18 mouse cellular contexts compared by ENCODE assay signal in the genomic region with DNA sequence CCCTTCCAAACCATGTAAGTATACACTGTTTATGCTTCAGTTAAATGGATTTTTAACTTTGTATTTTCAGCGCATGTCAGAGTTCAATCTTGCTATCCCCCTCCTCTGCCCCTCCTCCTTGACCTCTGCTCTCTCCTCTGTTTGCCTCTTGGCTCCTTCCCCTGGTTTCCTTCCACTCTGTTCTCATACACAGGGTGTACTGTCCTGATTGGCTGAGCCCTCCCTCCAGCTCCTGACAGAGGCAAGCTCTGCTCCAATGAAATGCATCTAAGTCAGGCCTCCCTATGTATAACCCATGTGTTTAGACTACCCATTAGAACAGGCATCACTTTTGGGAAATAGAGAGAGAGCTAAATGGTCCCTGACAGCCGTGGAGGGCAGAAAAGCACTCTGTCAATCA.
DNase-seq lines count a peak whose midpoint lies in the region; ATAC-seq and TF ChIP-seq lines count a peak whose summit lies in the region.
"Had no signal": no experiment of that assay in that cellular context is flagged by ENCODE, and none has a peak within 500 bp of the region (broad histone marks: within the 10 kb centered on the region; RNA-seq: fewer than 3 reads in every experiment).

No protein-coding gene starts in this region.

- no peaks in the 10 kb centered on the region for H3K79me2 ChIP-seq in liver, adult 2 months (ENCODE audit: control insufficient read depth, insufficient read depth, low read length)

- no peak for DNase-seq in forebrain, embryonic 10.5 days (ENCODE audit: extremely low spot score, low spot score)
- DNase-seq in forebrain, postnatal 0 days, result no peak
- peak; percentile 81 for DNase-seq in liver, adult 2 months (ENCODE audit: extremely low read depth, low read depth, low spot score)
- DNase-seq in stomach, postnatal 0 days (ENCODE audit: low spot score), result no peak
- DNase-seq in retina, postnatal 1 day, result no peak
- DNase-seq in ovary, postnatal 36 days (ENCODE audit: low spot score), result no peak
- DNase-seq: adrenal gland, postnatal 25 days; cerebellum, adult 9-10 months; layer of hippocampus, adult 9-11 months; liver; lung, postnatal 10 days; thymus, postnatal 14 days had no signal

- no peaks in the 10 kb centered on the region for H3K27me3 ChIP-seq in forebrain, embryonic 10.5 days (ENCODE audit: poor library complexity, severe bottlenecking)
- no peaks in the 10 kb centered on the region for H3K27me3 ChIP-seq in forebrain, postnatal 0 days (ENCODE audit: insufficient read depth, low read length)
- no peaks in the 10 kb centered on the region for H3K27me3 ChIP-seq in liver, adult 2 months (ENCODE audit: control insufficient read depth, insufficient read depth, low read length)
- H3K27me3 ChIP-seq in liver, embryonic 12.5 days (replicated peaks), result no peaks in the 10 kb centered on the region
- H3K27me3 ChIP-seq in stomach, embryonic 14.5 days (ENCODE audit: control insufficient read depth, insufficient read depth, low read length), result no peaks in the 10 kb centered on the region
- no peaks in the 10 kb centered on the region for H3K27me3 ChIP-seq in stomach, postnatal 0 days (ENCODE audit: control insufficient read depth, insufficient read depth, low read length)
- H3K27me3 ChIP-seq: CH12.LX; heart, embryonic 13.5 days; hindbrain, embryonic 15.5 days; neural tube, embryonic 13.5 days had no signal

- TF ChIP-seq EP300 in stomach, postnatal 0 days (optimal IDR thresholded peaks at IDR 0.05), result no peak

- no peak for TF ChIP-seq CTCF in forebrain, postnatal 0 days (IDR thresholded peaks at IDR 0.05; ENCODE audit: low read depth)
- TF ChIP-seq CTCF in liver, adult 2 months (IDR thresholded peaks at IDR 0.05; ENCODE audit: low read depth, low read length), result no peak
- TF ChIP-seq CTCF in stomach, postnatal 0 days (IDR thresholded peaks at IDR 0.05; ENCODE audit: low read depth), result no peak

- H3K9ac ChIP-seq in forebrain, postnatal 0 days, result no peak overlapping the region
- H3K9ac ChIP-seq in liver, adult 2 months (ENCODE audit: low read depth, low read length), result no peak overlapping the region
- H3K9ac ChIP-seq in liver, embryonic 12.5 days, result no peak overlapping the region
- no peak overlapping the region for H3K9ac ChIP-seq in stomach, embryonic 14.5 days (replicated peaks; ENCODE audit: low read depth, low read length)
- H3K9ac ChIP-seq in stomach, postnatal 0 days (ENCODE audit: low read length), result no peak overlapping the region
- H3K9ac ChIP-seq: heart, embryonic 13.5 days; hindbrain, embryonic 15.5 days; neural tube, embryonic 13.5 days had no signal

- H3K4me2 ChIP-seq in forebrain, postnatal 0 days (ENCODE audit: low read depth), result no peak overlapping the region
- H3K4me2 ChIP-seq in liver, embryonic 12.5 days, result no peak overlapping the region
- H3K4me2 ChIP-seq in stomach, embryonic 14.5 days (replicated peaks; ENCODE audit: low read depth, low read length), result no peak overlapping the region
- no peak overlapping the region for H3K4me2 ChIP-seq in stomach, postnatal 0 days (replicated peaks; ENCODE audit: low read depth)
- H3K4me2 ChIP-seq: heart, embryonic 13.5 days; hindbrain, embryonic 15.5 days; neural tube, embryonic 13.5 days had no signal

- H3K4me1 ChIP-seq in forebrain, embryonic 10.5 days, result peaks cover 21% of the 10 kb centered on the region
- no peaks in the 10 kb centered on the region for H3K4me1 ChIP-seq in forebrain, postnatal 0 days (ENCODE audit: insufficient read depth)
- H3K4me1 ChIP-seq in liver, adult 2 months (ENCODE audit: control insufficient read depth, insufficient read depth, low read length), result no peaks in the 10 kb centered on the region; the same call in 1 of the 2 replicates
- no peaks in the 10 kb centered on the region for H3K4me1 ChIP-seq in liver, embryonic 12.5 days
- H3K4me1 ChIP-seq in stomach, embryonic 14.5 days (ENCODE audit: control insufficient read depth, insufficient read depth, low read length), result no peaks in the 10 kb centered on the region
- no peaks in the 10 kb centered on the region for H3K4me1 ChIP-seq in stomach, postnatal 0 days (replicated peaks; ENCODE audit: control insufficient read depth, insufficient read depth)
- H3K4me1 ChIP-seq: heart, embryonic 13.5 days; hindbrain, embryonic 15.5 days; neural tube, embryonic 13.5 days had no signal

- WGBS in forebrain, embryonic 10.5 days, result 75% methylated on average over 2 of the region's 2 CpGs
- 66% methylated on average over 2 of the region's 2 CpGs for WGBS in forebrain, postnatal 0 days
- WGBS in liver, adult 2 months, result 36% methylated on average over 2 of the region's 2 CpGs
- 47% methylated on average over 2 of the region's 2 CpGs for WGBS in liver, embryonic 12.5 days (ENCODE audit: insufficient replicate concordance)
- 32% methylated on average over 2 of the region's 2 CpGs for WGBS in stomach, embryonic 14.5 days
- 48% methylated on average over 2 of the region's 2 CpGs for WGBS in stomach, postnatal 0 days

- H3K9me3 ChIP-seq in forebrain, embryonic 10.5 days, result peaks cover 3% of the 10 kb centered on the region; the same call in 1 of the 2 replicates
- no peaks in the 10 kb centered on the region for H3K9me3 ChIP-seq in forebrain, postnatal 0 days (ENCODE audit: low read length)
- H3K9me3 ChIP-seq in liver, embryonic 12.5 days (replicated peaks), result no peaks in the 10 kb centered on the region
- no peaks in the 10 kb centered on the region for H3K9me3 ChIP-seq in stomach, embryonic 14.5 days (ENCODE audit: control insufficient read depth, low read depth, low read length)
- no peaks in the 10 kb centered on the region for H3K9me3 ChIP-seq in stomach, postnatal 0 days (ENCODE audit: control insufficient read depth, low read length)
- H3K9me3 ChIP-seq: heart, embryonic 13.5 days; hindbrain, embryonic 15.5 days; neural tube, embryonic 13.5 days had no signal

- ATAC-seq in forebrain, postnatal 0 days, result no peak
- no peak for ATAC-seq in liver, embryonic 12.5 days
- 0 out of 2 replicates have a peak, but pooled peaks have one; percentile 37 for ATAC-seq in stomach, embryonic 14.5 days (ENCODE audit: insufficient number of reproducible peaks, insufficient read depth, low FRiP score, low read depth)
- ATAC-seq in stomach, postnatal 0 days (ENCODE audit: low FRiP score, low TSS enrichment), result no peak

- no peak for TF ChIP-seq POLR2A in liver, adult 2 months (IDR thresholded peaks at IDR 0.05; ENCODE audit: extremely low read depth, insufficient read depth, low read length)

- H3K27ac ChIP-seq in forebrain, embryonic 10.5 days, result 0 out of 2 replicates have a peak overlapping the region, but pooled peaks have one; percentile 3
- no peak overlapping the region for H3K27ac ChIP-seq in forebrain, postnatal 0 days (ENCODE audit: low read depth, low read length)
- H3K27ac ChIP-seq in liver, adult 2 months (replicated peaks; ENCODE audit: insufficient read depth, low read depth, low read length), result no peak overlapping the region
- H3K27ac ChIP-seq in liver, embryonic 12.5 days, result no peak overlapping the region
- no peak overlapping the region for H3K27ac ChIP-seq in stomach, embryonic 14.5 days (ENCODE audit: low read length)
- H3K27ac ChIP-seq in stomach, postnatal 0 days (replicated peaks), result no peak overlapping the region
- H3K27ac ChIP-seq: heart, embryonic 13.5 days; hindbrain, embryonic 15.5 days; neural tube, embryonic 13.5 days had no signal

- H3K36me3 ChIP-seq in forebrain, embryonic 10.5 days (replicated peaks), result no peaks in the 10 kb centered on the region
- H3K36me3 ChIP-seq in forebrain, postnatal 0 days (ENCODE audit: insufficient read depth), result no peaks in the 10 kb centered on the region
- H3K36me3 ChIP-seq in liver, adult 2 months (ENCODE audit: control insufficient read depth, insufficient read depth, low read length), result no peaks in the 10 kb centered on the region
- H3K36me3 ChIP-seq in liver, embryonic 12.5 days, result no peaks in the 10 kb centered on the region
- H3K36me3 ChIP-seq in stomach, embryonic 14.5 days (ENCODE audit: control insufficient read depth, insufficient read depth, low read length), result no peaks in the 10 kb centered on the region
- H3K36me3 ChIP-seq in stomach, postnatal 0 days (ENCODE audit: control insufficient read depth, insufficient read depth, low read length), result no peaks in the 10 kb centered on the region
- H3K36me3 ChIP-seq: heart, embryonic 13.5 days; hindbrain, embryonic 15.5 days; neural tube, embryonic 13.5 days had no signal

- no peak overlapping the region for H3K4me3 ChIP-seq in forebrain, embryonic 10.5 days
- no peak overlapping the region for H3K4me3 ChIP-seq in forebrain, postnatal 0 days (ENCODE audit: low read depth, low read length)
- no peak overlapping the region for H3K4me3 ChIP-seq in liver, adult 2 months (ENCODE audit: insufficient read depth, low read depth, low read length)
- no peak overlapping the region for H3K4me3 ChIP-seq in liver, embryonic 12.5 days
- H3K4me3 ChIP-seq in stomach, embryonic 14.5 days (ENCODE audit: low read depth, low read length), result no peak overlapping the region
- H3K4me3 ChIP-seq in stomach, postnatal 0 days (ENCODE audit: low read depth, low read length), result no peak overlapping the region
- H3K4me3 ChIP-seq: heart, embryonic 13.5 days; hindbrain, embryonic 15.5 days; neural tube, embryonic 13.5 days had no signal
